Mouse (Mus musculus) Patski (cell line): ENCODE data around the gene Gabarap. TPM values are rescaled to one million over a fixed set of nuclear protein-coding genes. Genes with fewer than 3 reads are reported as not detected.

Experiments
- ATAC-seq: fragments of 100-300 bp; one replicate; pipeline ENCODE4 v1.8.0; 2021
- CTCF ChIA-PET: fragments of 350-600 bp; sonication (Branson Sonifier 250); formaldehyde crosslinking; loops from one replicate; lab custom pipeline; 2022; ENCODE audit warnings: inconsistent platforms; lab: Charles Lee
- POLR2A ChIA-PET: fragments of 350-600 bp; sonication (Branson Sonifier 250); formaldehyde crosslinking; loops from one replicate; lab custom pipeline; 2022; ENCODE audit warnings: antibody characterized with exemption, inconsistent platforms; lab: Charles Lee
- DNase-seq: peaks from one replicate; pipeline ENCODE4 v3.0.0-alpha.2; 2011; ENCODE audit warnings: low read depth, low spot score
- H3K27me3 ChIP-seq: fragments of 371-371 bp; one replicate; pipeline ENCODE4 v1.5.1; 2021
- CTCF ChIP-seq: fragments of 100-300 bp; IDR thresholded peaks from one replicate; pipeline ENCODE4 v1.5.1; 2021
- in situ Hi-C: fragments of 300-500 bp; cut with MboI; formaldehyde crosslinking; loops from 3 replicates; pipeline ENCODE4 v1.11.1; 2018; ENCODE audit warnings: low pct_unique_long_range_greater_than_20kb, mixed read lengths
- polyA plus RNA-seq: library from polyadenylated mRNA; unstranded; gene quantifications from one replicate; pipeline ENCODE4 v1.2.3, GENCODE M21; 2021

Gene Gabarap
- polyA plus RNA-seq, 1 experiment from 2014 or later: 528 TPM

GRCm38 (mm10) chr11:70042309-70043085 lies 51.6 kb downstream of the Gabarap start:
- DNase-seq (no peak), ATAC-seq (no peak)
- CTCF ChIA-PET: no interaction called here
- no peak for TF ChIP-seq CTCF
- no peaks in the 10 kb centered on the region for H3K27me3 ChIP-seq
- in situ Hi-C loops: no loop called here
- POLR2A ChIA-PET: interaction anchor here (0.6 kb wide), 1 partner anchor 311 kb away, joined by 3 read pairs; no protein-coding TSS in a partner anchor

GRCm38 (mm10) chr11:70043665-70044064 lies 52.7 kb downstream of the Gabarap start:
- TF ChIP-seq CTCF: no peak
- CTCF ChIA-PET: interaction anchor here (0.6 to 1.2 kb wide), 2 partner anchors 9 to 12 kb away, joined by 3 read pairs; no protein-coding TSS in a partner anchor
- POLR2A ChIA-PET: no interaction called here
- in situ Hi-C loops: no loop called here
- ATAC-seq (no peak), DNase-seq (no peak)
- H3K27me3 ChIP-seq: no peaks in the 10 kb centered on the region

Other genes with a start within 250 kb of the Gabarap start
- gene Polr2a, start 232.5 kb upstream of the Gabarap start, polyA plus RNA-seq: 96.2 TPM
- 0.32 TPM for gene Slc35g3, start 229.2 kb upstream of the Gabarap start, polyA plus RNA-seq
- gene Zbtb4, start 225.2 kb upstream of the Gabarap start, polyA plus RNA-seq: 36.9 TPM
- gene Chrnb1, start 195.2 kb upstream of the Gabarap start, polyA plus RNA-seq: 27.7 TPM
- gene Fgf11, start 189.3 kb upstream of the Gabarap start, polyA plus RNA-seq: 0.03 TPM
- 1.1 TPM for gene Tmem102, start 185.5 kb upstream of the Gabarap start, polyA plus RNA-seq
- not detected for gene Gm39566, start 175.8 kb upstream of the Gabarap start, polyA plus RNA-seq
- gene Spem2, start 172.7 kb upstream of the Gabarap start, polyA plus RNA-seq: not detected
- gene Spem1, start 169.0 kb upstream of the Gabarap start, polyA plus RNA-seq: 0.09 TPM
- 35.0 TPM for gene Nlgn2, start 153.4 kb upstream of the Gabarap start, polyA plus RNA-seq
- gene Tmem256, start 152.6 kb upstream of the Gabarap start, polyA plus RNA-seq: 158 TPM
- gene Plscr3, start 144.8 kb upstream of the Gabarap start, polyA plus RNA-seq: 82.9 TPM
- not detected for gene Tnk1, start 132.4 kb upstream of the Gabarap start, polyA plus RNA-seq
- gene Tmem95, start 113.1 kb upstream of the Gabarap start, polyA plus RNA-seq: 0.12 TPM
- 8.4 TPM for gene Kctd11, start 109.7 kb upstream of the Gabarap start, polyA plus RNA-seq
- 0.40 TPM for gene Acap1, start 95.6 kb upstream of the Gabarap start, polyA plus RNA-seq
- 3.6 TPM for gene 2810408A11Rik, start 90.2 kb upstream of the Gabarap start, polyA plus RNA-seq
- gene Neurl4, start 90.1 kb upstream of the Gabarap start, polyA plus RNA-seq: 53.3 TPM
- gene Gps2, start 77.3 kb upstream of the Gabarap start, polyA plus RNA-seq: 55.6 TPM
- 768 TPM for gene Eif5a, start 69.2 kb upstream of the Gabarap start, polyA plus RNA-seq
- 2.4 TPM for gene Ybx2, start 55.3 kb upstream of the Gabarap start, polyA plus RNA-seq
- 0.13 TPM for gene Slc2a4, start 43.0 kb upstream of the Gabarap start, polyA plus RNA-seq
- not detected for gene Cldn7, start 26.4 kb upstream of the Gabarap start, polyA plus RNA-seq
- 174 TPM for gene Ctdnep1, start 10.0 kb upstream of the Gabarap start, polyA plus RNA-seq
- gene Elp5, start 8.6 kb upstream of the Gabarap start, polyA plus RNA-seq: 76.4 TPM
- 76.1 TPM for gene Phf23, start 4.6 kb downstream of the Gabarap start, polyA plus RNA-seq
- 41.6 TPM for gene Dvl2, start 9.5 kb downstream of the Gabarap start, polyA plus RNA-seq
- 234 TPM for gene Acadvl, start 24.3 kb downstream of the Gabarap start, polyA plus RNA-seq
- 48.1 TPM for gene Dlg4, start 25.8 kb downstream of the Gabarap start, polyA plus RNA-seq
- not detected for gene Asgr1, start 62.9 kb downstream of the Gabarap start, polyA plus RNA-seq
- gene Asgr2, start 101.5 kb downstream of the Gabarap start, polyA plus RNA-seq: not detected
- gene Mgl2, start 139.2 kb downstream of the Gabarap start, polyA plus RNA-seq: not detected
- gene Clec10a, start 165.1 kb downstream of the Gabarap start, polyA plus RNA-seq: not detected
- 1.9 TPM for gene Slc16a11, start 221.6 kb downstream of the Gabarap start, polyA plus RNA-seq
- gene Slc16a13, start 229.9 kb downstream of the Gabarap start, polyA plus RNA-seq: 12.2 TPM
- gene Bcl6b, start 238.7 kb downstream of the Gabarap start, polyA plus RNA-seq: not detected
- 50.1 TPM for gene 0610010K14Rik, start 246.8 kb downstream of the Gabarap start, polyA plus RNA-seq
- 4.3 TPM for gene Gm21988, start 248.7 kb downstream of the Gabarap start, polyA plus RNA-seq
- 145 TPM for gene Rnasek, start 248.7 kb downstream of the Gabarap start, polyA plus RNA-seq